Mouse (Mus musculus) layer of hippocampus, adult 11-12 months (tissue): ENCODE measurements around the gene Odc1.

Source experiments
- DNase-seq: peaks from one replicate; pipeline ENCODE4 v3.0.0; 2022; ENCODE audit warnings: low spot score

The Odc1 gene

GRCm38 (mm10) chr12:17551208-17551995, 6.8 kb downstream of the Odc1 start:
- no peak for DNase-seq

DNA sequence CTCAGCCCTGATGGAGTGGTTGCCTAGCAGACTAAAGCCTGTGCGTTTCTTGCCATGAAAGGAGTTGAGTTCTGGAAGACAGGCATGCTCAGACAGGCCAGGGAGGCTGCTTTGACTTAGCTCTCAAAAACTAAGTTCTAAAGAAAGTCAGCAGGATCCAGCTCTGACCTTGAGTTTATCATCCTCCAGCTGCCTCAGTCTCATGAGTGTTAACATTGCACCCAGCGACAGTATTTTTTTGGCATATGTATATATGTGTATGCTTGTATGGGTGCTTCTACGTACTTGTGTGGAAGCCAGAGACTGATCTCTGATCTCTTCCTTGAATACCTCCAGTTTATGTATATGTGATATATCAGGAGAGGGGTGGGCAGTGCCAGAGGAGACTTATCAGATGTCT, 7.8 kb downstream of the Odc1 start:
- DNase-seq, result no peak

GRCm38 (mm10) chr12:17552949-17553348, 8.4 kb downstream of the Odc1 start:
- no peak for DNase-seq

- no peak for DNase-seq
These were observed 9.0 kb downstream of the Odc1 start for GRCm38 (mm10) chr12:17553627-17554026.

DNA sequence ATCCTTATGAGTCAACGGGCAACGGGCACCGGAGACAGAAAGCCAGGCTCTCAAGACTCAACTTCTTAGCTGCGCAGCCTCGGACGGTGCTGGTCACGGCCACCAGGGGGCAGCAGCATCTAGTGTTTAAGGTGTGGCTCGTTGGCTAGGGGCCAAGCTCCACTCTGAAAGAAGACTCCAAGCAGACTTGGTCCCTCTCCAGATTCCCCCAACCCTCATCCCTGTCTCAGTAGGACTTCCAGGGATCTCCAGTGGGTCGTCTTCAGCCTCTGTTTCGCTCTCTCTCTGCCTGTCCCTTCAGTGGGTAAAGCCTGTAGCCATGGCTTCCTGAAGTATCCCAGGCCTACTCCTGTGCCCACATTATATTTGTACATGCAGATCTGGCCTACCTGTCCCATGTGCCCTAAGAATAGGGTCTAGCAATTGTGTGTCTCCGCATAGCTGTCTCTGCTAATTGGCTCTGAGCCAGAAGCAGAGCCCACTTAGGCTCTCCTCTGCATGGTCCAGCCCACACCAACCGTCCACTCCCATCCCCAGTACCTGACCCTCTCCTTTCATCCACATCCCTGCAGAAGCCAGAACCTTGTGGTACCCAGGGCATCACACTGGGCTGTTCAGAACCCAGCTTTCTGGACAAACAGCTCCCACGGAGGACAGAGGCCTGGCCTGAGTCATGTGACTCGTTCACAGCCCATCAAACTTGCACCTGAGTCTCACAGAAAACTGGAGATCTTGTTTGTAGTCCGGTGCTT, 9.8 kb downstream of the Odc1 start:
- DNase-seq, result peak; percentile 92

DNA sequence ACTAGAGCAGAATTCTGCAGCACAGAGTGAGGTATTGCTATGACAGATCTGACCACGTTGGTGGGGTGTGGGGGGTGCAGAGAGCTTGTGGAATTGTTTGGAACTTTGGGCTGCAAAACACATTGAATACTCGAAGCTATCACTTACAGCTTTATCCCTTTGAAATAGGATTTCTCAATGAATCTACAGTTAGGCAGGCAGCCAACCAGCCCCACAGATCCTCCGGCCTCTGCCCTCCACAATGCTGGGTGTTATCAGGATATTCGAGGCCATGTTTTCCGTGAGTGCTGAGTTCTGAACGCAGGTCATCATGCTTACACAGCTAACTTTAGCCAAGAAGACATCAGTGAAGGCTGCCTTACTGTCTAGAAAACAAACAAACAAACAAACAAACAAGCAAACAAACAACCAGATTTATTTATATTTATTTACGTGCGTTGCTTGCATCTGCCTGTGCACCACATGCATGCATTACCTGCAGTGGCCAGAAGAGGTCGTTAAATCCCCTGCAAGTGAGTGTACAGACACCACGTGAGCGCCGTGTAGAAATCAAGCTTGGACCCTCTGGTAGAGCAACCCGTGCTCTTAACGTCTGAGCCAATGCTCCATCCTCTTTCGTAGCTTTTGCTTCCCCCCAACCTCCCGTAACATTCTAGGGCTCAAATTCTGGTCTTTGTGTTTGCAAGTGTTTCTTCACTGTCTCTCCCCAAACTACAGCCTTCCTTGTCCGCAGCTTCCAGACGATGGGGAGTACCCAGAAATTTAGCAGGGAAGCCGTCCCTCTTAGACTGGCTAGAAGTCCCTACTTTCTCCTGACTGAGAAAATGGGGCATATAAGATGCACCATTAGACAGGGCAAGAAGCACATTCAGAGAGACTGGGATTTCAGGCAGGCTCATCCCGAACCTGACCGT, 12.1 kb downstream of the Odc1 start:
- peak; percentile 90 for DNase-seq

- DNase-seq, result no peak
These were observed 12.9 kb downstream of the Odc1 start for GRCm38 (mm10) chr12:17557344-17557966.

- no peak for DNase-seq
These were observed 13.4 kb downstream of the Odc1 start for GRCm38 (mm10) chr12:17557967-17558345.

DNA sequence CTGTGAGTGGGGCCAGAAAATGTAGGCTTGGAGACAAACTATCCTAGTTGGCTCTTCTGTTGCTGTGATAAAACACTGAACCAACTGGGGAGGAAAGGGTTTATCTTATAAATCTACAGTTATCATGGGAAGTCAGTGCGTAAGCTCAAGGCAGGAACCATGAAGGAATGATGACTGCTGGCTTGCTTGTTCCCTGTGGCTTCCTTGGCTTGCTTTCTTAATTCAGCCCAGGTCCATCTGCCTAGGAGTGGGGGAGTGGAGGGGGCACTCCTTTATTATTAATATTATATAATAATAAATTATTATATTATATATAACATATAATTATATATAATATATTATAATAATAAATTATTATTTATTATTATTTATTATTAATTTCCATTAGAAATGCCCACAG, 17.8 kb downstream of the Odc1 start:
- DNase-seq, result no peak

- DNase-seq, result no peak
These were observed 20.9 kb downstream of the Odc1 start for GRCm38 (mm10) chr12:17565393-17566045.

DNA sequence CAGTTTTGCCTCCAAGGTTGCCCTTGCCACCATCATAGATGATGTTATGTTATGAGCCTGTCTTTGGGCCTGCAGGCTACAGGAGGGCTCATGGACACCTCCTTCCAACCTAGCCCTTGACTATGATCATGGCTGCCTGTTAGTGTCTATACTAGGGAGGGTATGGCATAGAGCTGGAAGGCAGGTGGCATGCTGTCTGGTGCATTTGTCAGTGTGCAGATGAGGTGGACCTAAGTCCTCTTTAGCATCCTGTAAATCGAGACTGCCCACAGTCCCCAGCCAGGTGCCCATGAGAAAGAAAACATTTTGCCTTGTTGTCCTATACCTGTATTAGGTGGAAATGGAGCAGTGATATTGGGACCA, 21.4 kb downstream of the Odc1 start:
- DNase-seq, result no peak

DNA sequence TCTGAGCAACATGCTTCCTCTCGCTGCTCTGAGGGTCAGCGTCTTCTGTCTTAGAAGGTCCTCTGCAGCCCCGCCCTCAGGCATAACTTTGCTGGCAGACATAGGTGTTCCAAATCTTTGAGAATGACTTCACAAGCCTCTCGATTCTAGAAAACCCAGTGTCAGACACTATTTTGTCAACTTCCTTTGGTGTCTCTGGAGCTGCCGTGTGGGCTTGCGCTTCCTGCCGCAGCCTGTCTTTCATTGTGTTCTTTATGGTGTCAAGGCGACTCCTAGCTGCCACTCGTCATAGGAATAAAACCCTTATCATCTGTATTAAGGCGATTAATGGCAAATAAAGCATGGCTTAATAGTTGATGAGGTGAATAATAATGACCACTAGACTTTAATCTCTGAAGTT, 24.0 kb downstream of the Odc1 start:
- no peak for DNase-seq

DNA sequence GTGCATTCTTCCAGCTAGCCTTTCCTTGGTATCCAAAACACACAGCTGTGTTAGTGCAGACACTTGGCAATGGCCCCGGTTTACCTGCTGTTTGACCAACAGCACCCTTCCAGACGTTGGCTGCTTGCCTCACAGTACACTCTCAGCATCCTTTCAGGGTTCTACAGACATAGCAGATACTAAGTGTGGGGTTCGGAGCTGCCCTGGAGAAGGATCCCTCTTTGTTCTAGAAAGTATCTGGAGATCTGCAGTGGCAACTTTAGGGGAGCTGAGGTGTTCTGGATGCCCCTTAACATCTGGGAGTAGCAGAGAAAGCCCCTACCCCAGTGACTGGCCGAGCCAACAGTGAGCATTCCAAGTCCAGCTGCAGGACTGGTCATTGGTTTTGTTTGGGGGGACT, 30.0 kb downstream of the Odc1 start:
- DNase-seq, result no peak

DNA sequence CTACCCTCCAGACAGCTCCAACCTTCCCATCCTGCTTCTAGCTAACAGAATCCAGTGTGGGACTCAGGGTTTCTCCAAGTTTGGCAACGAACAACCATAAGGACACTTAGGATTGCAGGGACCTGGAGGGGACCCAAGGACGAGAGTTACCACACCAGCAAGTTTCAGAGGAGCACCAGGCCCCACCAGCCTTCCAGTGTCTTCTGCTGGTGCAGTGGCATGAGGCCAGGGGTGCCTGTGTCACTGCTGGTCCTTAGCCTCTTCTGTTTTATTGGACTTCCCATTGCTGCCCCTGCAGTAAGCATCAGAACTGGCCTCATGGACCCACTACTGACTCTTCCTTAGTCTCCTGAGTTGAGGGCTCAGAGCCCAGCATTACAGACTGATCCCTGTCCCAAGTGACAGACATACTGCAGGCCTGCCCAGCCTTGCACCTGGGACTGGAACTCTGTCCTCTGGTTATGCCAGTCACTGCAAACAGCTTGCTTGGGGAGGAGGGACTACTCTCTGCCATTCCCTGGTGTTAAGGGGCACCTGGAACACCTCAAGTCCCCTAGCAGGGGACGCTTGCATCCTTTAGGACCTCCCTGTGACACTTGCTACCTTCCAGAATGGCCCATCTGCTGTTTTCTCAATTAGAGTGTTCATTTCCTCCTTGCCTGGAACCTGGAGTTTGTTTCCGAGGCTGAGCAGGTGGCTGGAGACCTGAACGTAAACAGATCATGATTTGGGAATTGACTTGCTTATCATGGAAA, 30.7 kb downstream of the Odc1 start:
- no peak for DNase-seq

DNA sequence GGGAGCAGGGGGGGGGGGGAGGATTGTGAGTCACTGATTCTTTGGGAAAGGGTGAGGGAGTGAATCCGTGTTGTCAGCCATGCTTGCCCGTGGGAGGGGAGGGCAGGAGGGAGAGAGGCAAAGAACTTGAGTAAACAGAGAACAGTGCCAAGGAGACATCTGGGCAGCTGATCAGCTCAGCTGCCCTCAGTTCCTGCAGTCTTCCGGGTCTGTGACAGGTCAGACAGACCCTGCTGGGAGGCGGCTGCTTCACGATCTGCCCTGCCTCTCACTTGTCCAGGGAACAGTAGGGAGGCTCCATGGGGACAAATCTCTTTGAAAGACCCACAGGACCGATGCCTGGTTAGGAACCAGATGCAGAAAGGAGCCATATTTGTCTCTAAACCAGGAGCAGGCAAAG, 31.4 kb downstream of the Odc1 start:
- no peak for DNase-seq

GRCm38 (mm10) chr12:17578601-17579000, 34.0 kb downstream of the Odc1 start:
- DNase-seq, result no peak

DNA sequence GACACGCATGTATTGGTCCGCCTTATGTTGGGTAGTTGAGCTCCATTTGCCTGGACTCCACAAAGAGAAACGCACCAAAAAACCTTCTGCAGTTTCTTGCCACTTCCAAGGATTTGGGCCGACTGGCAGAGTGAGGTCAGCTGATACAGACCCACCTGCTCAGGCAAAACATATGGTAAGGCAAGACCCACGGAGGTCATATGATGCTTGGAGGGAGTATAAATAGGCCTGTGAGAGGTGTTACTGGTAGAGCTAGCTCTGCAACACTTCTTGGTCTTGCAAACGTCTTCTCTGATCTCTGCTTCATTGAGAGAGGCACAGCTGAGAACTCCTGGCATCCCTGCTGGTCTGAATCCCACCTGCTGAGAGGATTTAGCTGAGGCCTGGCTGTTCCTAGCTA, 36.4 kb downstream of the Odc1 start:
- no peak for DNase-seq

DNA sequence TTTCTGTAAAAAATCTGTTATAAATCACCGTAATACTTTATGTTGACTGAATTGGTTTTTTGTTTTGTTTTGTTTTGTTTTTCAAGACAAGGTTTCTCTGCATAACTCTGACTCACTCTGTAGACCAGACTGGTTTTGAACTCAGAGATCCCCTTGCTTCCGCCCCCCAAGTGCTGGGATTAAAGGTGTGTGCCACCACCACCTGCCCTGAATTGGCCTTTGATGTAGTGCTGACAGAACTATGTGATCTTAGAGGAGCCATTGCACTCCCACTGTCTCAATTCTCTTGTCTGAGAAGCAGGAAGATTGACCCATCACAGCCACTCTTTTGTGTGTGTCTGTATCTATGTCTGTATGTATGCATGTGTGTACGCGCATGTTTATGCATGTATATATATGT, 37.8 kb downstream of the Odc1 start:
- DNase-seq, result no peak

DNA sequence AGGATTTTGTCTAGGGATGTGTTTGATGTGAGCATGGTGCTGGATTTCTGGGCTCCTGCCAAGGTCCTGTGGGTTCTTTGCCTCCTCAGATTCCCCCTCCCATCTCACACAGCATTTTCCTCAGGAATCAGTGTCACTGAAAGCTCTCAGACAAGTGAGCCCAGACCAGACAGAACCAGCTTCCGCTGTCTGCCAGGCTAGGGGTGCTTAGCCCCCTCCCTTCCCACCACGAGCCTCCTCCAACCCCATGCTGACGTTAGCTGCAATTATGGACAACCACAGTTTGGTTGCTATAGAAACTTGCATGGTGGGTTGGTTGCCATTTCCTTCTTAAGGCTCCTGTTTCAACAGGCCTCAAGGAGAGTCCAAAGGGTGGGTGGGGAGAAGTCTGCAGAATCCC, 39.3 kb downstream of the Odc1 start:
- no peak for DNase-seq

DNA sequence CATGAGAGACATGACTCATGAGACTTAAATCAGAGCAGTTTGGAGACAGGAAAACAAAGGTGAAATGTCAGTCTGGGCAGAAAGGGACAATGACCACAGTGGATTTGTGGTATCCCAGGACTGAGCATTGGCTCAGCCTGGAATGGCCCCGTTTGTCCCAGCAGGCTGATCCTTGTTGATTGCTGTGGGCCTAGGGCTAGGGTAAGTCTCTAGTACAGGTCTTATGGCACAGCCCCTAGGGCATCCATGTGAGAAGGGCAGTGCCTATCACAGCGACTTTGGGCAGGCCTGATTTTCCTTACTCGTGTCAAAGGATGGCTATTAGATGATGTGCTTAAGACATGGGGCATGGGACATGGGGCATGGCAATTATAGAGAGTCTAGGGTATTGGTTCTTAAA, 41.4 kb downstream of the Odc1 start:
- DNase-seq, result no peak

DNA sequence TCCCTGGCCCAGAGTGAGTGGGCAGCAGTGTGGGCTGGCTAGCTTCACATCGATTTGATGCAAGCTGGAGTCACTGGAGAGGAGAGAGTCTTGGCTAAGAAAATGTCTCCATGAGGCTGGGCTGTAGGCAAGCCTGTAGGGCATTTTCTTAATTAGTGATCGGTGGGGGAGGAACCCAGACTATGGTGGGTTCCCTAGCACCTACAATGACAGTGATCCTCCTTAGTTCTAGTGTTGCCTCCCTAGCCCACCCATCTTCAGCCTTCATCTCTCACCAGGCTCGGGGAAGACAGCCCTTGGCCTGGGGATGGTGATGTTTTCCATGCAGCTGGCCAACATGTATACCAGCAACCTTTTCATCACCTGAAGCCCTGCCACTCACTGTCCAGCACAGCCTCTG, 43.8 kb downstream of the Odc1 start:
- DNase-seq, result no peak
